Mouse (Mus musculus) spleen, adult 2 months (tissue): Measurements from ENCODE around the gene Tnip3.

ENCODE experiments used
- CTCF ChIP-seq: fragments of 200-500 bp; IDR thresholded peaks from 2 replicates; pipeline ENCODE4 v1.5.1; 2011; ENCODE audit warnings: mild to moderate bottlenecking, inconsistent platforms; ENCODE audit not compliant: insufficient read depth, insufficient read length, insufficient replicate concordance; ENCODE audit errors: extremely low read depth
- POLR2A ChIP-seq: fragments of 200-500 bp; IDR thresholded peaks from 2 replicates; pipeline ENCODE4 v1.6.1; 2011; ENCODE audit warnings: low read depth, low read length, inconsistent platforms

GRCm38 (mm10) chr6:65669971-65670370, 144.9 kb downstream of the Tnip3 start:
- TF ChIP-seq CTCF (no peak), POLR2A (no peak)
